Mouse (Mus musculus) kidney, postnatal 36 days (tissue): ENCODE data around the gene Adgrg6.

ENCODE experiments used
- DNase-seq, 2 experiments: peaks; one replicate each; pipeline ENCODE4 v3.0.0; 2021 to 2022; ENCODE audit warnings: mixed read lengths in 2 of 2

The Adgrg6 gene

GRCm38 (mm10) chr10:14483257-14483656, 62.2 kb downstream of the Adgrg6 start:
- DNase-seq, result no peak

GRCm38 (mm10) chr10:14482483-14482882, 63.0 kb downstream of the Adgrg6 start:
- DNase-seq, result no peak

- no peak for DNase-seq
Measured at GRCm38 (mm10) chr10:14480928-14481327, 64.5 kb downstream of the Adgrg6 start.

- DNase-seq, result no peak
Measured at GRCm38 (mm10) chr10:14476393-14476792, 69.1 kb downstream of the Adgrg6 start.

- DNase-seq, result no peak
Measured at GRCm38 (mm10) chr10:14475641-14476040, 69.8 kb downstream of the Adgrg6 start.

- peak in 1 of 2 experiments; percentile 4 for DNase-seq
Measured at GRCm38 (mm10) chr10:14474541-14475305, 70.7 kb downstream of the Adgrg6 start.

- DNase-seq, result no peak
Measured at GRCm38 (mm10) chr10:14471039-14471550, 74.4 kb downstream of the Adgrg6 start.

- no peak for DNase-seq
Measured at GRCm38 (mm10) chr10:14468623-14469022, 76.8 kb downstream of the Adgrg6 start.

- peak; percentile 37 to 68 for DNase-seq
Measured at GRCm38 (mm10) chr10:14463796-14464511, 81.5 kb downstream of the Adgrg6 start.

- DNase-seq, result no peak
Measured at GRCm38 (mm10) chr10:14460933-14461514, 84.4 kb downstream of the Adgrg6 start.

GRCm38 (mm10) chr10:14460252-14460932, 85.1 kb downstream of the Adgrg6 start:
- no peak for DNase-seq

GRCm38 (mm10) chr10:14459819-14460218, 85.6 kb downstream of the Adgrg6 start:
- DNase-seq, result no peak

GRCm38 (mm10) chr10:14459330-14459729, 86.1 kb downstream of the Adgrg6 start:
- no peak for DNase-seq

- DNase-seq, result no peak
Measured at GRCm38 (mm10) chr10:14454481-14454880, 91.0 kb downstream of the Adgrg6 start.

GRCm38 (mm10) chr10:14451811-14452210, 93.6 kb downstream of the Adgrg6 start:
- DNase-seq, result peak; percentile 11 to 20

- DNase-seq, result peak in 1 of 2 experiments; percentile 37
Measured at GRCm38 (mm10) chr10:14450073-14450472, 95.4 kb downstream of the Adgrg6 start.

- DNase-seq, result no peak
Measured at GRCm38 (mm10) chr10:14445590-14446291, 99.7 kb downstream of the Adgrg6 start.

GRCm38 (mm10) chr10:14440860-14441579, 104.4 kb downstream of the Adgrg6 start:
- DNase-seq, result no peak

- peak; percentile 42 to 66 for DNase-seq
Measured at GRCm38 (mm10) chr10:14404070-14404469, 141.4 kb downstream of the Adgrg6 start.

- peak in 1 of 2 experiments; percentile 3 for DNase-seq
Measured at GRCm38 (mm10) chr10:14401744-14402143, 143.7 kb downstream of the Adgrg6 start.

- peak; percentile 56 to 77 for DNase-seq
Measured at GRCm38 (mm10) chr10:14391025-14391639, 154.3 kb downstream of the Adgrg6 start.
